Mouse (Mus musculus) gonadal fat pad, adult 2 months (tissue): Measurements from ENCODE around the gene Col2a1. TPM values are rescaled to one million over a fixed set of nuclear protein-coding genes. Genes with fewer than 3 reads are reported as not detected.

Experiments used
- DNase-seq: peaks from one replicate; pipeline ENCODE4 v3.0.0-alpha.2; 2012; ENCODE audit warnings: low read depth
- polyA plus RNA-seq: library from polyadenylated mRNA; depleted of rRNA; stranded (reverse); fragments of >200 nt; gene quantifications from 2 replicates; pipeline ENCODE4 v1.2.3, GENCODE M21; 2012

The Col2a1 gene
- polyA plus RNA-seq, 1 experiment = 0.04 TPM

- no peak for DNase-seq
Observed at GRCm38 (mm10) chr15:97963989-97964835, 40.3 kb downstream of the Col2a1 start, which contains the start of gene Tmem106c. Gene Tmem106c, plus strand, starts transcription at chr15:97964200.

GRCm38 (mm10) chr15:97963329-97963988, 41.0 kb downstream of the Col2a1 start:
- no peak for DNase-seq

- DNase-seq = no peak
Observed at GRCm38 (mm10) chr15:97956416-97956815, 48.1 kb downstream of the Col2a1 start.

GRCm38 (mm10) chr15:97955742-97956141, 48.8 kb downstream of the Col2a1 start:
- no peak for DNase-seq

- no peak for DNase-seq
Observed at GRCm38 (mm10) chr15:97955286-97955685, 49.2 kb downstream of the Col2a1 start.

GRCm38 (mm10) chr15:97954671-97955070, 49.8 kb downstream of the Col2a1 start:
- no peak for DNase-seq

GRCm38 (mm10) chr15:97952889-97953189, 51.7 kb downstream of the Col2a1 start:
- DNase-seq = no peak

GRCm38 (mm10) chr15:97952137-97952888, 52.2 kb downstream of the Col2a1 start:
- DNase-seq = no peak

- DNase-seq = no peak
Observed at GRCm38 (mm10) chr15:97950240-97950639, 54.3 kb downstream of the Col2a1 start.

- DNase-seq = no peak
Observed at GRCm38 (mm10) chr15:97949706-97950105, 54.8 kb downstream of the Col2a1 start.

- no peak for DNase-seq
Observed at GRCm38 (mm10) chr15:97948720-97949119, 55.8 kb downstream of the Col2a1 start.

GRCm38 (mm10) chr15:97945656-97946315, 58.7 kb downstream of the Col2a1 start:
- DNase-seq = no peak

- DNase-seq = no peak
Observed at GRCm38 (mm10) chr15:97944919-97945574, 59.4 kb downstream of the Col2a1 start.

GRCm38 (mm10) chr15:97943356-97943755, 61.1 kb downstream of the Col2a1 start:
- no peak for DNase-seq

- no peak for DNase-seq
Observed at GRCm38 (mm10) chr15:97942538-97942937, 62.0 kb downstream of the Col2a1 start.

GRCm38 (mm10) chr15:97941306-97941705, 63.2 kb downstream of the Col2a1 start:
- DNase-seq = no peak

- no peak for DNase-seq
Observed at GRCm38 (mm10) chr15:97940088-97940487, 64.4 kb downstream of the Col2a1 start.

- DNase-seq = no peak
Observed at GRCm38 (mm10) chr15:97938580-97938979, 65.9 kb downstream of the Col2a1 start.

- no peak for DNase-seq
Observed at GRCm38 (mm10) chr15:97932441-97932840, 72.1 kb downstream of the Col2a1 start.

GRCm38 (mm10) chr15:97929259-97929824, 75.2 kb downstream of the Col2a1 start:
- DNase-seq = no peak

GRCm38 (mm10) chr15:97927821-97928220, 76.7 kb downstream of the Col2a1 start:
- no peak for DNase-seq
